ENCODE assay signal across 7 mouse cellular contexts in the genomic region with DNA sequence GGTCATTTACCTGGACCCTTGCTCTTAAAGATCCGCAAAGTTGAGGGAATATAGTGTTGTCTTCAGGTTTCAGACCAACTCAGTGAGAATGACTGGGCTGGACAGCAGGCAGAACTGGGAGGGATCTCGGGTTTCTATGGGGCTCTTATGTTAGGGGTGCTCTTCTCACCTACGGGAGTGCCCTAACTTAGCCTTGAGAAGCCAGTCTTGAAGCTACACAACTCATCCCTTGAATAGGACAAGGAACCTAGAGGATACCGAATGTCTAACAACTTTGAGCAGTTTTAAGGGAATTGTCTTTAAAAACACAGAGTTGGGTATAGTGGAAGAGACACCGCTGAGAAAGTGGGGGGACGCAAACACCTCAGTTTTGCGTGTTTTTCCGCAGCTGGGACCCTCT. TPM values are rescaled to one million over a fixed set of nuclear protein-coding genes. Genes with fewer than 3 reads are reported as not detected.
DNase-seq lines count a peak whose midpoint lies in the region; ATAC-seq and TF ChIP-seq lines count a peak whose summit lies in the region.

No protein-coding gene starts in this region.

- peak overlapping the region; percentile 99 for H3K4me2 ChIP-seq in lung, embryonic 16.5 days (ENCODE audit: low read depth, low read length)
- peak overlapping the region; percentile 70 for H3K4me2 ChIP-seq in forebrain, embryonic 16.5 days (ENCODE audit: low read length)
- peak overlapping the region; percentile 72 for H3K4me2 ChIP-seq in liver, embryonic 14.5 days (ENCODE audit: low read depth)
- peak overlapping the region; percentile 99 for H3K4me2 ChIP-seq in stomach, postnatal 0 days (replicated peaks; ENCODE audit: low read depth)

- DNase-seq in lung, adult 18-20 months = no peak
- DNase-seq in liver, embryonic 14.5 days (ENCODE audit: low read depth in 3 of 3, low spot score in 3 of 3) = no peak
- no peak for DNase-seq in stomach, postnatal 0 days (ENCODE audit: low spot score)
- no peak for DNase-seq in ovary, adult 18-20 months (ENCODE audit: low spot score)
- no peak for DNase-seq in spleen, adult 12 weeks (ENCODE audit: low spot score)

- H3K4me1 ChIP-seq in lung, embryonic 16.5 days (replicated peaks; ENCODE audit: control insufficient read depth, insufficient read depth, low read length) = peaks cover 12% of the 10 kb centered on the region
- H3K4me1 ChIP-seq in forebrain, embryonic 16.5 days (replicated peaks; ENCODE audit: control insufficient read depth, insufficient read depth, low read length) = peaks cover 26% of the 10 kb centered on the region
- no peaks in the 10 kb centered on the region for H3K4me1 ChIP-seq in liver, embryonic 14.5 days (replicated peaks; ENCODE audit: control insufficient read depth in 2 of 2, insufficient read depth in 2 of 2, low read length in 1 of 2)
- H3K4me1 ChIP-seq in stomach, postnatal 0 days (replicated peaks; ENCODE audit: control insufficient read depth, insufficient read depth) = 0 out of 2 replicates have a peak, but pooled peaks cover 3% of the 10 kb centered on the region

- TF ChIP-seq CTCF in liver, embryonic 14.5 days (IDR thresholded peaks at IDR 0.05; ENCODE audit: low read depth) = no peak
- no peak for TF ChIP-seq CTCF in stomach, postnatal 0 days (IDR thresholded peaks at IDR 0.05; ENCODE audit: low read depth)

- H3K4me3 ChIP-seq in lung, embryonic 16.5 days (ENCODE audit: low read length) = peak overlapping the region; percentile 77
- peak overlapping the region; percentile 84 for H3K4me3 ChIP-seq in forebrain, embryonic 16.5 days (replicated peaks; ENCODE audit: low read length)
- H3K4me3 ChIP-seq in liver, embryonic 14.5 days (ENCODE audit: insufficient read depth in 1 of 2, low read depth in 2 of 2, low read length in 2 of 2) = peak overlapping the region; percentile 21 to 55; a peak in 3 of 4 replicates
- peak overlapping the region; percentile 70 for H3K4me3 ChIP-seq in stomach, postnatal 0 days (ENCODE audit: low read depth, low read length)

- H3K9ac ChIP-seq in lung, embryonic 16.5 days (ENCODE audit: low read length) = peak overlapping the region; percentile 81
- H3K9ac ChIP-seq in forebrain, embryonic 16.5 days (replicated peaks; ENCODE audit: low read depth, low read length) = peak overlapping the region; percentile 98
- H3K9ac ChIP-seq in liver, embryonic 14.5 days (replicated peaks) = no peak overlapping the region
- H3K9ac ChIP-seq in stomach, postnatal 0 days (ENCODE audit: low read length) = peak overlapping the region; percentile 60

- TF ChIP-seq EP300 in liver, embryonic 14.5 days (IDR thresholded peaks at IDR 0.05; ENCODE audit: low read depth) = no peak
- no peak for TF ChIP-seq EP300 in stomach, postnatal 0 days (optimal IDR thresholded peaks at IDR 0.05)

- WGBS in lung, embryonic 16.5 days = 2% methylated on average over 8 of the region's 8 CpGs
- 3% methylated on average over 8 of the region's 8 CpGs for WGBS in forebrain, embryonic 16.5 days
- 8% methylated on average over 8 of the region's 8 CpGs for WGBS in liver, embryonic 14.5 days (ENCODE audit: insufficient replicate concordance)
- 3% methylated on average over 8 of the region's 8 CpGs for WGBS in stomach, postnatal 0 days

- ATAC-seq in lung, embryonic 16.5 days (ENCODE audit: low read depth) = no peak
- no peak for ATAC-seq in forebrain, embryonic 16.5 days
- no peak for ATAC-seq in liver, embryonic 14.5 days (ENCODE audit: insufficient read depth)
- no peak for ATAC-seq in stomach, postnatal 0 days (ENCODE audit: low FRiP score, low TSS enrichment)

- H3K36me3 ChIP-seq in lung, embryonic 16.5 days (ENCODE audit: control insufficient read depth, insufficient read depth, low read length) = no peaks in the 10 kb centered on the region
- H3K36me3 ChIP-seq in forebrain, embryonic 16.5 days (ENCODE audit: control insufficient read depth, insufficient read depth) = no peaks in the 10 kb centered on the region
- no peaks in the 10 kb centered on the region for H3K36me3 ChIP-seq in liver, embryonic 14.5 days (replicated peaks; ENCODE audit: control insufficient read depth, insufficient read depth, low read depth)
- no peaks in the 10 kb centered on the region for H3K36me3 ChIP-seq in stomach, postnatal 0 days (ENCODE audit: control insufficient read depth, insufficient read depth, low read length)

- H3K27ac ChIP-seq in lung, embryonic 16.5 days (ENCODE audit: low read length) = no peak overlapping the region
- H3K27ac ChIP-seq in forebrain, embryonic 16.5 days (ENCODE audit: low read length) = peak overlapping the region; percentile 95
- no peak overlapping the region for H3K27ac ChIP-seq in liver, embryonic 14.5 days
- H3K27ac ChIP-seq in stomach, postnatal 0 days (replicated peaks) = no peak overlapping the region

- H3K9me3 ChIP-seq in lung, embryonic 16.5 days (ENCODE audit: control insufficient read depth, low read length) = no peaks in the 10 kb centered on the region
- H3K9me3 ChIP-seq in forebrain, embryonic 16.5 days (ENCODE audit: control insufficient read depth, low read length) = no peaks in the 10 kb centered on the region
- no peaks in the 10 kb centered on the region for H3K9me3 ChIP-seq in liver, embryonic 14.5 days (ENCODE audit: control insufficient read depth, low read length)
- H3K9me3 ChIP-seq in stomach, postnatal 0 days (ENCODE audit: control insufficient read depth, low read length) = no peaks in the 10 kb centered on the region

- peaks cover 3% of the 10 kb centered on the region for H3K27me3 ChIP-seq in lung, embryonic 16.5 days (ENCODE audit: control insufficient read depth, insufficient read depth, low read depth, low read length)
- no peaks in the 10 kb centered on the region for H3K27me3 ChIP-seq in forebrain, embryonic 16.5 days (replicated peaks; ENCODE audit: control insufficient read depth, insufficient read depth, low read length)
- peaks cover 59% of the 10 kb centered on the region for H3K27me3 ChIP-seq in liver, embryonic 14.5 days (ENCODE audit: control insufficient read depth, insufficient read depth, low read length)
- no peaks in the 10 kb centered on the region; the same call in 1 of the 2 replicates for H3K27me3 ChIP-seq in stomach, postnatal 0 days (ENCODE audit: control insufficient read depth, insufficient read depth, low read length)

RNA-seq across cellular contexts. Expression of a gene that starts 0.5 kb away (rescaled TPM):
- polyA plus RNA-seq in lung, embryonic 16.5 days (2015; fragmentation: Nextera tagmentation; extraction: Ambion mirVana) = 0.85 and 1.3 TPM in 2 replicates
- polyA plus RNA-seq in forebrain, embryonic 16.5 days (2015; fragmentation: Nextera tagmentation; extraction: Ambion mirVana) = 8.3 and 8.5 TPM in 2 replicates
- 0.06 and 0.10 TPM in 2 replicates for polyA plus RNA-seq in liver, embryonic 14.5 days (2012; rRNA removed)
- polyA plus RNA-seq in liver, embryonic 14.5 days (2014; fragmentation: Nextera tagmentation; extraction: Ambion mirVana) = 0.06 and 0.13 TPM in 2 replicates
- 0.32 and 0.35 TPM in 2 replicates for polyA plus RNA-seq in stomach, postnatal 0 days (2015; fragmentation: Nextera tagmentation; extraction: Ambion mirVana)

RNA-seq across cellular contexts. Expression of a gene that starts 39.2 kb away (rescaled TPM):
- polyA plus RNA-seq in lung, embryonic 16.5 days (2015; fragmentation: Nextera tagmentation; extraction: Ambion mirVana) = 11.0 and 11.3 TPM in 2 replicates
- 13.8 and 15.2 TPM in 2 replicates for polyA plus RNA-seq in forebrain, embryonic 16.5 days (2015; fragmentation: Nextera tagmentation; extraction: Ambion mirVana)
- polyA plus RNA-seq in liver, embryonic 14.5 days (2012; rRNA removed) = 4.6 and 4.9 TPM in 2 replicates
- polyA plus RNA-seq in liver, embryonic 14.5 days (2014; fragmentation: Nextera tagmentation; extraction: Ambion mirVana) = 4.5 and 5.4 TPM in 2 replicates
- polyA plus RNA-seq in stomach, postnatal 0 days (2015; fragmentation: Nextera tagmentation; extraction: Ambion mirVana) = 11.1 and 12.2 TPM in 2 replicates

RNA-seq across cellular contexts. Expression of a gene that starts 54.7 kb away (rescaled TPM):
- 5.7 TPM in 2 replicates for polyA plus RNA-seq in lung, embryonic 16.5 days (2015; fragmentation: Nextera tagmentation; extraction: Ambion mirVana)
- polyA plus RNA-seq in forebrain, embryonic 16.5 days (2015; fragmentation: Nextera tagmentation; extraction: Ambion mirVana) = 5.4 and 6.6 TPM in 2 replicates
- polyA plus RNA-seq in liver, embryonic 14.5 days (2012; rRNA removed) = 4.9 and 5.7 TPM in 2 replicates
- 7.2 and 9.3 TPM in 2 replicates for polyA plus RNA-seq in liver, embryonic 14.5 days (2014; fragmentation: Nextera tagmentation; extraction: Ambion mirVana)
- 5.0 TPM in 2 replicates for polyA plus RNA-seq in stomach, postnatal 0 days (2015; fragmentation: Nextera tagmentation; extraction: Ambion mirVana)
